In the genomic region with DNA sequence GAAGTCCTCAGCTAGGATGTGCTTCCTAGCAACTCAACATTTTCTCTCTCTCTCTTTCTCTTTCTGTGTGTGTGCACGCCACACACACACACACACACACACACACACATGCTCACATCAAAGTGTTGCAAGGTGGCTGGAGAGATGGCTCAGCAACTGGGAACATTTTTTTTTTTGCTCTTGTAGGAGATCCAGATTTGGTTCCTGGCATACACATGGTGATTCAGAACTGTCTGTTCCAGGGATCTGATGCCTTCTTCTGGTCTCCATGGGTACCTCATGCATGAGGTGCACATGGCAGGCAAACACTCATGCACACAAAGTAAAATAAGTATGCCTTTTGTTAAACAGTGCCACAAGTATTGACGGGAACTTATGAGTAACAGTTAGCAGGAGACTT, we compare ENCODE assay signal across 13 mouse cellular contexts.
"Had no signal": no experiment of that assay in that cellular context is flagged by ENCODE, and none has a peak within 500 bp of the region (broad histone marks: within the 10 kb centered on the region; RNA-seq: fewer than 3 reads in every experiment).

No protein-coding gene starts in this region.

- ATAC-seq: intestine, postnatal 0 days; liver, postnatal 0 days had no signal

- H3K27me3 ChIP-seq: limb, embryonic 12.5 days; liver, embryonic 13.5 days; lung, embryonic 15.5 days; neural tube, embryonic 13.5 days; stomach, embryonic 15.5 days had no signal

- H3K4me3 ChIP-seq: limb, embryonic 12.5 days; liver, embryonic 13.5 days; lung, embryonic 15.5 days; neural tube, embryonic 13.5 days; stomach, embryonic 15.5 days had no signal

- H3K36me3 ChIP-seq: lung, embryonic 15.5 days; stomach, embryonic 15.5 days had no signal

- H3K9ac ChIP-seq: limb, embryonic 12.5 days; liver, embryonic 13.5 days; liver, postnatal 0 days; lung, embryonic 15.5 days; neural tube, embryonic 13.5 days; stomach, embryonic 15.5 days had no signal

- DNase-seq: kidney, adult 8-10 months; kidney, postnatal 25 days; liver; liver, embryonic 13.5 days; liver, postnatal 0 days; right cerebral cortex, postnatal 14 days; thymus, adult 2 months; thymus, postnatal 25 days had no signal

- H3K4me2 ChIP-seq: limb, embryonic 12.5 days; liver, embryonic 13.5 days; lung, embryonic 15.5 days; neural tube, embryonic 13.5 days; stomach, embryonic 15.5 days had no signal

- H3K27ac ChIP-seq: limb, embryonic 12.5 days; liver, embryonic 13.5 days; lung, embryonic 15.5 days; neural tube, embryonic 13.5 days; stomach, embryonic 15.5 days had no signal

- H3K9me3 ChIP-seq: liver, embryonic 13.5 days; lung, embryonic 15.5 days; neural tube, embryonic 13.5 days; stomach, embryonic 15.5 days had no signal
